Mouse (Mus musculus): ENCODE measurements around the gene ccdc198. TPM values are rescaled to one million over a fixed set of nuclear protein-coding genes. Genes with fewer than 3 reads are reported as not detected.

The ccdc198 gene
- polyA plus RNA-seq, 2 experiments, result 0.22 to 0.32 TPM

DNA sequence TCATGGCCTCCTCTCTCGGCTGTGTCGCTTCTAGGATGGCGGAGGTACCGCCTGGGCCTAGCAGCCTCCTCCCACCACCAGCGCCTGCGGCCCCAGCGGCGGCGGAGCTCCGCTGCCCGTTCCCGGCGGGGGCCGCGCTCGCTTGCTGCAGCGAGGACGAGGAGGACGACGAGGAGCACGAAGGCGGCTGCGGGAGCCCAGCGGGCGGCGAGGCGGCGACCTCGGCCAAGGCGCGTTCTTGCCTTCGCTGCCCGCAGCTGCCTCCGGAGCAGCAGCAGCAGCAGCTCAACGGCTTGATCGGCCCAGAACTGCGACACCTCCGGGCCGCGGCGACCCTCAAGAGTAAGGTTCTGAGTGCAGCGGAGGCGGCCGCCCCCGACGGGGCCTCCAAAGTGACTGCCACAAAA, 72.7 kb downstream of the ccdc198 start:
- peak in 2 of 3 experiments; percentile 14 to 18 for DNase-seq (ENCODE audit: low read depth in 3 of 3, low spot score in 3 of 3)
- peak overlapping the region; percentile 96 for H3K9ac ChIP-seq (replicated peaks)
- 0% methylated on average over 35 of the region's 46 CpGs for WGBS (ENCODE audit: insufficient replicate concordance)

GRCm38 (mm10) chr14:49171867-49172581, 73.2 kb downstream of the ccdc198 start, which contains the start of gene Naa30:
Gene Naa30 (plus strand): TSS chr14:49172226.
- H3K9ac ChIP-seq (replicated peaks), result peak within 1 kb of the TSS; percentile 96
- no peak for TF ChIP-seq CTCF (IDR thresholded peaks at IDR 0.05; ENCODE audit: low read depth)
- no peak for TF ChIP-seq EP300 (IDR thresholded peaks at IDR 0.05; ENCODE audit: low read depth)
- whole genome bisulfite sequencing (ENCODE audit: insufficient replicate concordance), result under 1% methylated on average over 58 of the region's 86 CpGs
- ATAC-seq (ENCODE audit: insufficient read depth) (peak; percentile 94), DNase-seq (ENCODE audit: low read depth in 3 of 3, low spot score in 3 of 3) (peak; percentile 91 to 93 (median 92))
- peak within 1 kb of the TSS; percentile 59 for H3K27ac ChIP-seq
- H3K36me3 ChIP-seq (replicated peaks; ENCODE audit: control insufficient read depth, insufficient read depth, low read depth), result no peaks in the 10 kb centered on the region; the same call in 1 of the 2 replicates
- H3K4me2 ChIP-seq (ENCODE audit: low read depth), result peak within 1 kb of the TSS; percentile 96
- H3K9me3 ChIP-seq (ENCODE audit: control insufficient read depth, low read length), result no peaks in the 10 kb centered on the region
- no peaks in the 10 kb centered on the region for H3K27me3 ChIP-seq (ENCODE audit: control insufficient read depth, insufficient read depth, low read length)
- peaks cover 6 to 15% of the 10 kb centered on the region in 2 experiments; a peak in 3 of 4 replicates for H3K4me1 ChIP-seq (replicated peaks; ENCODE audit: control insufficient read depth in 2 of 2, insufficient read depth in 2 of 2, low read length in 1 of 2)
- peak within 1 kb of the TSS; percentile 83 to 98 for H3K4me3 ChIP-seq (ENCODE audit: insufficient read depth in 1 of 2, low read depth in 2 of 2, low read length in 2 of 2)

More for the DNA sequence above, 72.7 kb downstream of the ccdc198 start:
- peaks cover 6 to 15% of the 10 kb centered on the region in 2 experiments; a peak in 3 of 4 replicates for H3K4me1 ChIP-seq (replicated peaks; ENCODE audit: control insufficient read depth in 2 of 2, insufficient read depth in 2 of 2, low read length in 1 of 2)
- peak; percentile 73 for ATAC-seq (ENCODE audit: insufficient read depth)
- H3K27ac ChIP-seq, result peak overlapping the region; percentile 46; the same call in 1 of the 2 replicates
- TF ChIP-seq EP300 (IDR thresholded peaks at IDR 0.05; ENCODE audit: low read depth) (no peak), CTCF (IDR thresholded peaks at IDR 0.05; ENCODE audit: low read depth) (no peak)
- no peaks in the 10 kb centered on the region for H3K27me3 ChIP-seq (ENCODE audit: control insufficient read depth, insufficient read depth, low read length)
- H3K36me3 ChIP-seq (replicated peaks; ENCODE audit: control insufficient read depth, insufficient read depth, low read depth), result no peaks in the 10 kb centered on the region; the same call in 1 of the 2 replicates
- H3K4me2 ChIP-seq (ENCODE audit: low read depth), result peak overlapping the region; percentile 96
- no peaks in the 10 kb centered on the region for H3K9me3 ChIP-seq (ENCODE audit: control insufficient read depth, low read length)
- H3K4me3 ChIP-seq (ENCODE audit: insufficient read depth in 1 of 2, low read depth in 2 of 2, low read length in 2 of 2), result peak overlapping the region; percentile 83 to 98

GRCm38 (mm10) chr14:49171286-49171685, 74.0 kb downstream of the ccdc198 start:
- Histone ChIP-seq H3K36me3 (replicated peaks; ENCODE audit: control insufficient read depth, insufficient read depth, low read depth) (no peaks in the 10 kb centered on the region; the same call in 1 of the 2 replicates), H3K27ac (peak overlapping the region; percentile 4; the same call in 1 of the 2 replicates), H3K4me2 (ENCODE audit: low read depth) (peak overlapping the region; percentile 96), H3K4me1 (replicated peaks; ENCODE audit: control insufficient read depth in 2 of 2, insufficient read depth in 2 of 2, low read length in 1 of 2) (peaks cover 6 to 15% of the 10 kb centered on the region in 2 experiments; a peak in 3 of 4 replicates), H3K27me3 (ENCODE audit: control insufficient read depth, insufficient read depth, low read length) (no peaks in the 10 kb centered on the region), H3K9me3 (ENCODE audit: control insufficient read depth, low read length) (no peaks in the 10 kb centered on the region), H3K4me3 (ENCODE audit: insufficient read depth in 1 of 2, low read depth in 2 of 2, low read length in 2 of 2) (peak overlapping the region; percentile 64 to 98), H3K9ac (replicated peaks) (peak overlapping the region; percentile 71; the same call in 1 of the 2 replicates)
- WGBS (ENCODE audit: insufficient replicate concordance), result 27% methylated on average over 8 of the region's 8 CpGs
- TF ChIP-seq CTCF (IDR thresholded peaks at IDR 0.05; ENCODE audit: low read depth) (no peak), EP300 (IDR thresholded peaks at IDR 0.05; ENCODE audit: low read depth) (0 out of 2 replicates have a peak, but pooled peaks have one; percentile 13)
- ATAC-seq (ENCODE audit: insufficient read depth) (0 out of 2 replicates have a peak, but pooled peaks have one; percentile 7), DNase-seq (ENCODE audit: low read depth in 3 of 3, low spot score in 3 of 3) (peak in 1 of 3 experiments; percentile 12)

Other genes with a start within 250 kb of the ccdc198 start
- 4.8 and 7.3 TPM in 2 replicates for gene Ap5m1, start 179.4 kb downstream of the ccdc198 start, polyA plus RNA-seq (2012; rRNA removed)
- 10.9 and 12.1 TPM in 2 replicates for gene Ap5m1, start 179.4 kb downstream of the ccdc198 start, polyA plus RNA-seq (2014; fragmentation: Nextera tagmentation; extraction: Ambion mirVana)
- gene Exoc5, start 178.8 kb downstream of the ccdc198 start, polyA plus RNA-seq (2012; rRNA removed), result 6.2 and 9.2 TPM in 2 replicates
- 23.0 and 24.3 TPM in 2 replicates for gene Exoc5, start 178.8 kb downstream of the ccdc198 start, polyA plus RNA-seq (2014; fragmentation: Nextera tagmentation; extraction: Ambion mirVana)
- 4.2 and 5.7 TPM in 2 replicates for gene Naa30, start 73.2 kb downstream of the ccdc198 start, polyA plus RNA-seq (2012; rRNA removed)
- 4.8 and 5.2 TPM in 2 replicates for gene Naa30, start 73.2 kb downstream of the ccdc198 start, polyA plus RNA-seq (2014; fragmentation: Nextera tagmentation; extraction: Ambion mirVana)

Data from liver, embryonic 14.5 days (tissue).